ENCODE assay signal across 19 mouse cellular contexts in the genomic region with DNA sequence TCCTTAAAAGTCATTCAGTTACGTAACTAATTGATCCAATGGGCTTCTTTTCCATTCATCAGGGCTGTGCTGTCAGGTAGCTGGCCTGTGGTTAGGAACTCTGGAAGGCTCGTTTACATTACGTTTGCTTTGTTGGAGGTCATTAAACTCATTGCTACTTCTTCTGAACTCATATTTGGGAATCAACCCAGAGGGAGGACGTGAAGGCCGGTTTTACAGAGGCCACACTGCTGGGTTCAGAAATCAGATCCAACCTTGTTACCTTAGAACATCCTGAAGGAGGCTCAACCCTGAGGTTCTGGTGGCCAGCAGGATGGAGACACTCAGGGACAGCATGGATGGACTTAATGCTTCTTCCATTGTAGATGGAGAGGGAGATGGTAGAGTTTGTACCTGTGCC.
"Had no signal": no experiment of that assay in that cellular context is flagged by ENCODE, and none has a peak within 500 bp of the region (broad histone marks: within the 10 kb centered on the region; RNA-seq: fewer than 3 reads in every experiment).

No protein-coding gene starts in this region.

- DNase-seq: kidney, adult 11 months; kidney, adult 8-10 months; kidney, postnatal 10 days; kidney, postnatal 36 days; layer of hippocampus, postnatal 36 days; left cerebral cortex, postnatal 4 days; liver; thymus, postnatal 25 days had no signal

- H3K4me3 ChIP-seq: kidney, embryonic 15.5 days; left cerebral cortex, adult 2 months; liver, embryonic 12.5 days; liver, embryonic 15.5 days; lung, embryonic 15.5 days; megakaryocyte, embryonic 14.5 days; midbrain, embryonic 10.5 days; midbrain, embryonic 13.5 days; myocyte; neural tube, embryonic 13.5 days had no signal

- H3K27ac ChIP-seq: kidney, embryonic 15.5 days; left cerebral cortex, adult 2 months; liver, embryonic 12.5 days; liver, embryonic 15.5 days; midbrain, embryonic 10.5 days; midbrain, embryonic 13.5 days; neural tube, embryonic 13.5 days had no signal

- H3K4me1 ChIP-seq: kidney, embryonic 15.5 days; lung, embryonic 15.5 days; midbrain, embryonic 10.5 days; midbrain, embryonic 13.5 days; neural tube, embryonic 13.5 days had no signal

- H3K36me3 ChIP-seq: liver, embryonic 15.5 days had no signal

- H3K4me2 ChIP-seq: kidney, embryonic 15.5 days; liver, embryonic 12.5 days; liver, embryonic 15.5 days; lung, embryonic 15.5 days; midbrain, embryonic 13.5 days; neural tube, embryonic 13.5 days had no signal

- ATAC-seq: liver, embryonic 12.5 days; midbrain, embryonic 13.5 days; midbrain, embryonic 16.5 days had no signal

- H3K27me3 ChIP-seq: kidney, embryonic 15.5 days; liver, embryonic 12.5 days; liver, embryonic 15.5 days; lung, embryonic 15.5 days; midbrain, embryonic 13.5 days; neural tube, embryonic 13.5 days had no signal

- H3K9ac ChIP-seq: kidney, embryonic 15.5 days; liver, embryonic 12.5 days; liver, embryonic 15.5 days; lung, embryonic 15.5 days; midbrain, embryonic 13.5 days; neural tube, embryonic 13.5 days had no signal

- H3K9me3 ChIP-seq: kidney, embryonic 15.5 days; liver, embryonic 12.5 days; liver, embryonic 15.5 days; lung, embryonic 15.5 days; midbrain, embryonic 10.5 days; midbrain, embryonic 13.5 days; neural tube, embryonic 13.5 days had no signal
